Mouse (Mus musculus) bone marrow macrophage, adult 2 months (primary cell): ENCODE measurements around the gene Nfib.

Experiments used
- CTCF ChIP-seq: IDR thresholded peaks from 2 replicates; pipeline ENCODE4 v1.5.1; 2012; ENCODE audit warnings: low read depth, mild to moderate bottlenecking, low read length, moderate library complexity
- POLR2A ChIP-seq: IDR thresholded peaks from 2 replicates; pipeline ENCODE4 v1.6.1; 2012; ENCODE audit warnings: mild to moderate bottlenecking, low read depth, low read length, borderline replicate concordance

DNA sequence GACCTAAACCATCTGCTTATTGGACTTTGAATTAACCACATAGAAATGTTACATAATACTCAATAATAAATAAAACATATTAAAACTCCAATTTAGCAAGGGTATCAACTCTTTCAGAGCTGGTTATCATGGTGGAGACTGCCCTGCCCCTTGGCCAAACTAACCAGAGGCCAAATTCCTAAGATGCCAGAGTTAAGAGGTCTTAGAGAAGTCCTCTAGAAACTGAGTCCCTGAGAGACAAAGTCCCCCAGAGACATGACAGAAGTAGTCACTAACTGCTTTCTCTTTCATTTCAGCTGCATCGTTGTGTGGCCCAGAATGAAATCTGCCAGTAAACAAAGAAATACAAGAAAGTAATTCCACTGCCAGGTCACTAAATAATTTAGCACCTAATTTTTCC lies 221.7 kb downstream of the Nfib start:
- no peak for TF ChIP-seq CTCF
- TF ChIP-seq POLR2A, result no peak
